Mouse (Mus musculus) T-helper 2 cell (primary cell): ENCODE results near the gene Il12rb1.

Experiments used
- in situ Hi-C: fragments of 300-600 bp; cut with MboI, MseI; formaldehyde crosslinking; loops from one replicate; pipeline ENCODE4 v1.15.1; 2025; ENCODE audit warnings: high pct_unique_total_duplicates

Gene Il12rb1

DNA sequence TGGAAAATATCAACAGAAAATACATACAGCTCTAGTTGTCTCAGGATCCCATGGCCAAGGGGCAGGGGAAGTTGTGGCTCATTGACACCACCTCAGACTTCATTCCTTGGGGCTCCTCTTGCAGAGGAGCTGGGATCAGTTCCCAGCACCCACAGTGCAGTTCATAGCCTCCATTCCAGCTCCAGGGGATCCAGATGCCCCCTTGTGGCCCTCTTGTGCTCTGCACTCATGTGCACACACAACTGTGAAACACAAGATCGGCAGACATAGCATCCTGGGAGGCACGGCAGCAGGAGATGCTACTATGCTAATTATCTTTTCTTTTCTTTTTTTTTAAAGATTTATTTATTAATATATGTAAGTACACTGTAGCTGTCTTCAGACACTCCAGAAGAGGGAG lies 18.8 kb downstream of the Il12rb1 start:
- in situ Hi-C loops = no loop called here

DNA sequence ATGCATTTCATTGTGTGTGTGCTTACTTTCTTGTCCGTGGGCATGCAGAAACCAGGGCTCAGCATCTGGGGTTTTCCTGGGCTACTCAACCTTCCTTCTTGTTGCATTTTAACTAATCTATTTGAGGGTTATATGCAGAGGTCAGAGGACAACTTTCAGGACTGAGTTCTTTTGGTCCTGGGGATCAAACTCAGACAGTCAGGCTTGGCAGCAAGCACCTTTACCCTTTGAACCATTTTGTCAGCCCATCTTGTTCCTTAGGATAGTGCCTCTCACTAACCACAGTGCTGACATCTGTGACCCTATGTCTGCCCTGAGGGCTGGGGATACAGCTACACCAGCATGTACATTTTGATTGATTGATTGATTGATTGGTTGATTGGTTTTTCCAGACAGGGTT lies 19.5 kb downstream of the Il12rb1 start:
- in situ Hi-C loops = no loop called here

DNA sequence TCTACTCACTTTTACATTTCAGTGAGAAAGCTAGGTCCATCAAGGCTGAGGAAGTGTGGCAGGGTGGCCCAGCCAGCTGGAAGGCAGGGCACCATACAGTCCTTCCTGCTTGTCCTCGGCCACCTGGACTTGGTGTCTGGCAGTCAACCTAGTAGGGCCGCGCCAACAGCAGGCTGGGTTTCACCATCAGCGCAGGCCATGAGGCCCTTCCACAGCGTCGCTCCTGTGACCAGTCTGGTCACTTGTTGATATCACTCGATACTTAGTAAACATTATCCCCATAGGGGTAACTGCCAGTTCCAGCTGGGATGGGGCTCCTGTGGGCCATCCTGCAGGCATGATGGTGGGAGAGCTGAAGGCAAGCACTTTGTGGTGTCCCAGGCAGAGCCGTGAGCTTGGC lies 23.3 kb downstream of the Il12rb1 start:
- in situ Hi-C loops = loop anchor here (10.0 kb wide), 1 partner anchor 57 kb away; the partner anchor contains the start of gene Pik3r2

DNA sequence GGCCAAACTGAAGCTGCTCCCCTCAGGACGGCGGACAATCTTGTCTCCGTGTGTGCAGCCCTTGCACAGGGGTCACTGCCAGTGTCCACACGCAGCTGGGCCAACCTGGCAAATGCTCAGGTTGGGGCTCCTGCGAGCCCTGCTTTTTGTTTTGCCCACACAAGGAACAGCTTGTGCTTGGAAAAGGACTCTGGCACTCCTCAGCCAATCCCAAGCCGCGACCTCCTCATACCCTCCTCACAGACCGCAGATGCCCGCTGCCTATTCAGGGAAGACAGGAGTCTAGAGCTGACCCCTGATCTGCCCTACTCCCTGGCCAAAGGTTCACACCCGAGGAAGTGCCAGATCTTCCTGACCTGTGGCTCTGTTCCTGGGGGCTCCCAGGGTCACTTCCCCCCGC lies 24.1 kb downstream of the Il12rb1 start:
- in situ Hi-C loops = loop anchor here (10.0 kb wide), 1 partner anchor 58 kb away; the partner anchor contains the start of gene Pik3r2

DNA sequence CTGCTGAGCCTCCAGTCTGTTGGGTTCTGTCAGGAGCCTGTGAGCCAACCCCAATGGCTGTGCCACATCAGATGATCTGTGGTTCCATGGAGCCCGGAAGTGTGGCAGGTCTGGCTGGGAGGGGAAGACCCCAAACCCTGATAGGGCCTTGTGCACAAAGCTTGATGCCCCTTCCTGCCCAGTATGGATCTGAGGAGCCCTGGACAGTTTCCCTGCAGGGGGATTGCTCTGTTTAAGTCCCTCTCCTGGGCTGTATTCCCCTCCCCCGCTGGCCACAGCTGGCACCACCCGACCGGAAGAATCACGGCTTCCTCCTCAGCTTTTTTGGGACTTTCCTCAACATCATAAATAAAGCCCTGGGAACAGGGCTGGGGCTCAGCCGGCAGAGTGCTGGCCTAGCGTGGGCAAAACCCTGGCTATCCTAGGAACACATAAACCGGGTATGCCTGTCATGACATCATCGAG lies 24.8 kb downstream of the Il12rb1 start:
- in situ Hi-C loops = loop anchor here (10.0 kb wide), 1 partner anchor 58 kb away; the partner anchor contains the start of gene Pik3r2

DNA sequence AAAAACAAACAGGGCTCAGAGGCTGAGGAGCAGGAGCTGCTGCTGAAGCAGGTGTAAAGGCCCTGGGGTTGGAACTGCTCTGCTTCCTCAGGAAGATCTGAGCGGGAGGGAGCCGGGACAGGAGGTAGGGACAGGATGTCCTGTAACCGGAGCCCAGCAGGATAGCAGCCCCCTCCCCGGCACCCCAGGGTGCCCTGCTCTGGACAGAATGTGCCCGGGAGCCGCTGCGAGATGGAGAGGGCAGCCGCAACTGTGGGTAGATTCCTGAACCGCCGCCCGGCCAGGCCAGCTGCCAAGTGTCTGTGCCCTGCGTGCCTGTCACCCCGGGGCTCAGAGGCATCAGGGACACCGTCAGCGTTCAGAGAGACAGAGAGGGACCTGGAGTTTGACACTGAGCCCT lies 25.3 kb downstream of the Il12rb1 start:
- in situ Hi-C loops = loop anchor here (10.0 kb wide), 1 partner anchor 59 kb away; the partner anchor contains the start of gene Pik3r2

DNA sequence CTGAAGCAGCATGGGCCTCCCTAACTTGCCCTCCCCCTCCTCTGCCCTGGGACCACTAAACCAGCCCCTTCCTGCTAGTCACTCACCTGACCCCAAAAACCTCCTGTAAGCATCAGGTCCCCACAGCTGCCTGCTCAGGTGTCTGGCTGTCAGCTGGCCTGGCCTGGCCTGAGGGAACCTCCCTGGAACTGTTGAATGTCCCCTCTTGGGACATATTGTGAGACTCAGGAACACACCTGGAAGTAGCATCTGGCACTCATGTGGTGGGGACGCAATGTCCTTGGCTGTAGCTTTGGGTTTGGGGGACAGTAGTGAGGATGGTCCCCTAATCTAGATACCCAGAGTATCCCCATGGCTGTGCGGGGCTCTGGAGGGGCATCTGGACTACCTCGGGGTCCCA lies 25.8 kb downstream of the Il12rb1 start:
- in situ Hi-C loops = loop anchor here (10.0 kb wide), 1 partner anchor 59 kb away; the partner anchor contains the start of gene Pik3r2

DNA sequence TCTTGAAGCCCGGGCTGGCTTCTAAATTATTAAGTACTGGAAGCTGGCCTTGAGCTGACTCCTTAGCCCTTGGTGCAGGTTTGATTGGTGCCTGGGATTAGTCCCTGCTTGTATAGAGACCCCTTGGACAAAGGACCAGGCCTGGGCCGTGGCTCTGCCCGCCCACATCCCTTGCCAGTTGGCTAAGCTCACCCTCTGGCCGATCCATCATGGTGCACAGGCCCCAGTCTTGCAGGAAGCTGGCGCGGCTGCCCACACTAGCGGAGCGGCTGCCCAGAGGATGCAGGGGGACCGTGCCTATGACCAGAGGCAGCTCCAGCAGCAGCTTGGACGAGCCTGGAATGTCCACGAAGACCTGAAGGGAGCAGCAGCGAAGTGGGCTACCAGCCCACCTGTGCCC lies 28.4 kb downstream of the Il12rb1 start:
- in situ Hi-C loops = loop anchor here (10.0 kb wide), 1 partner anchor 62 kb away; the partner anchor contains the start of gene Pik3r2

DNA sequence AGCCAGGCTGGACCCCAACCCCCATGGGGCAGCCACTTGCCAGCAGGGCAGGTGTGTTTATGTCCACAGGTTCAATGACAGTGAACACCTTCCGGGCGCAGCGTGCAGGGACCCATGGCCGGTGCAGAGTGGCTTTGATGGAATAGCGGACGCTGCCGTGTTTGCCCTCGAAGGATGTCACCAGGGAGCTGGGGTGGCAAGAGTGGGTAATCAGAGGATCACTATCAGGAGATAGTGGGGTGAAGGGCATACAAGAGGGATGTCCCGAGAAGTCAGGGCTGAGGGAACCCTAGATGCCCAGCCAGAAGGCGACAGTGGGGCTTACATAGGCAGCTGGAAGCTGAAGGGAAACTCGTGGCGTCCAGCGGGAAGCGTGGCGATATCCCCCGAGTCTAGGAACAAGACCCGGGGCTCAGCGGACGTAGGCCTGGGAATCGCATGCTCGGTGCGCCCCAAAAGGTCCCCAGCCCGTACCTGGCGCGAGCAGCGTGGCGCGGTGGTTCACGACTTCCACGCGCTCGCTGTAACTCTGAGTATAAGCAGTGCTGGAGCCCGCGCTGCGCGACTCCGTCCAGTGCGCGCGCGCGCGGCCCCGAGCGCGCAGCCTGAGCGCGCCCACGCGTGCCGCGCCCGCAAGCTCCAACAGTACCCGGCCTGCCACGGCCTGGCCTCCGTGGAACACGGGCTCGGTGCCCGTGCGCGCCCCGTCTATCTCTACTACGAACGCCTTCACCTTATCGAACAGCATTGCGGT lies 30.6 kb downstream of the Il12rb1 start:
- in situ Hi-C loops = loop anchor here (10.0 kb wide), 1 partner anchor 64 kb away; the partner anchor contains the start of gene Pik3r2

DNA sequence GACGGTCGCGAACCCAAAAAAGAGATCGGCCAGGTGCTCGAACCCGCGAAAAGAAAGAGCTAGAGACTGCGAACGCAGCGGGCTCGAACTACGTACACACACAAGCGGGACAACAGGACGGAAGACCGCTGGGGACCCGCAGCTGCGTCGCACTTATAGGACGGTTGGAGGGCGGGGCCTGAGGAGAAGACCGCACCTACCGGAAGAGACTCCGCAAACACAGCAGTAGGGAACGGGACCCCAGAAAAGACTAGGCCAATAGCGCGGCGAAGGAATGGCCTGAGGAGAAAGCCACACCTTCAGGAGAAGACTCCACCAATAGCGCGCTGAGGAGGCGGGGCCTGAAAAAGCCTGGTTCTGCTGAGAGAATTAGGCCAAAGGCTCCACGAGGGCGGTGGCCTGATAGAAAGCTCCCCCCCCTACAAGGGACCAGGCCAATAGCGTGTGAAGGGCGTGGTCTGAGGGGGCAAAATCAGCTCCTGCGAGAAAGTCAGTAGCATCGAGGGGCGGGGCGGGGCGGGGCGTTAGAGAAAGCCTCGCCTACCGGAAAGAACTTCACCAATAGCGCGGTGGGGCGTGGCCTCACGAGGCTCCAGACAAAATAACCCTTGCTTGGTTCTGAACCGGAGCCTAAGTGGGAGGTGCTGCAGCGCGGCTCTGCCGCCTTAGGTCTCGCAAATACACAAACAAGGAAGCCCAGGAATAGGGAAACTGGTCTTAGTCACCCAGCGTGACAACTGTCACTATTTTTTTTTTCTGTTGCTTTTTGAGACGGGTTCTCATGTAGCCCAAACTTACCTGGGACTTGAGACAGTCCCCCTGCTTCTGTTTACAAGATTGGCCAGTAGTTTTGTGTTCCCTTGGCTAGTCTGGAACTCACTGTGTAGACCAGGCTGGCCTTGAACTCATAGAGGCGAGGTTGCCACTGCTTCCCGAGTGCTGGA lies 31.4 kb downstream of the Il12rb1 start, which contains the start of gene Arrdc2:
Gene Arrdc2, minus strand, starts transcription at position 313 of the 944 bp plus-strand sequence.
- in situ Hi-C loops = loop anchor here (10.0 kb wide), 1 partner anchor 65 kb away; the partner anchor contains the start of gene Pik3r2

DNA sequence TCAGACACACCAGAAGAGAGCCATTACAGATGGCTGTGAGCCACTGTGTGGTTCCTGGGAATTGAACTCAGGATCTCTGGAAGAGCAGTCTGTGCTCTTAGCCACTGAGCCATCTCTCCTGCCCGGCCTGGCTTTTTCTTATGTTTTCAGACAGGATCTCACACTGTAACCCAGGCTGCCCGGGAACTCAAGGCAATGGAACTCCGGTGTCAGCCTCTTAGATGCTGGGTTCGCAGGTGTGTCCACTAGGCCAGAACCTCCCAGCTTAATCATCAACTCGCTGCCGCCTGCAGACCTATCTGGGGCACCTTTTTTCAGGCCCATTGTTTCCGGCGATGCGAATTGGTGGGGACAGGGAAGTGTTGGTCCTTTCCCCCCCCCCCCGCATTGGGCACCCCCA lies 32.3 kb downstream of the Il12rb1 start:
- in situ Hi-C loops = no loop called here

DNA sequence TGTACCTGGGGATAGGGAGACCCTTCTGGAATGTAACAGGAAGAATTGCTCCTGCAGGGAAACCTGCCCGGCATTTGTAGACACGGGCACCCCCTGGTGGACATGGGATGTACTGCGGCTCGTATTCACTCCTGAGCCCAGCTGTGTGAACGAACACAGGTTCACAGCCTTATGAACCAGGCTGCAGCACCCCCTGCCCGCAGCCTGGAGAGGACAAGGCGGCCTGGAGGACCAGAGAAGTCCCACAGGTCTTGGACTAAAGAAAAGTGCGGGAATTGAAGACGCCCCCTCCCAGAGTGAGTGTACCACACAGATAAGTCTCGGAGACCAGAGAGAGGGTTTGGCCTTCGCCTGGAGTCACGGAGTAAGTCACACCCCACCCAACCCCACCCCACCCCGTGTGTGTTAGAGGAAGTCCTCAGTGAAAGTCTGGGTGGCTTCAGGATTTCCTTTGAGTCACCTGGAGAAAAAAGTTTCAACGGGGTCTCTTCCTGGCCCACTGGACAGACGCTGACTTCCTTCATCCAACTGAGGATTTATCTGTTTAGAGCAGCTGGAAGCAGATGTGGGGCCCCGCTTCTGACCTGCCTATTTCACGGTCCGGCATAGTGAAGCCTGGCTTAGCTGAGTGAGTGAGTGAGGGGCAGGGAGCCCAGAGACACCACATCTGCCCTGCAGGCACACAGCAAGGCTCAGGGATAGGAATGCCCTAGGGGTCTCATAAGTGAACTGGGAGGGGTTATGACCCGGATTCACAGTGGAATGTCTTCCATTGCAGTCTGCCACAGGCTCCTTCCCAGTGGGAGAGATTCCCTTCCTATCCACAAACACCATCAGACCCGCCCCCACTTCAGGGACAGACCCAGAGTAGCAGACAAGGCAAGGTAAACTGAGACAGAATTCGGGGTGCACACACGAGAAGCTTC lies 33.2 kb downstream of the Il12rb1 start:
- in situ Hi-C loops = no loop called here

DNA sequence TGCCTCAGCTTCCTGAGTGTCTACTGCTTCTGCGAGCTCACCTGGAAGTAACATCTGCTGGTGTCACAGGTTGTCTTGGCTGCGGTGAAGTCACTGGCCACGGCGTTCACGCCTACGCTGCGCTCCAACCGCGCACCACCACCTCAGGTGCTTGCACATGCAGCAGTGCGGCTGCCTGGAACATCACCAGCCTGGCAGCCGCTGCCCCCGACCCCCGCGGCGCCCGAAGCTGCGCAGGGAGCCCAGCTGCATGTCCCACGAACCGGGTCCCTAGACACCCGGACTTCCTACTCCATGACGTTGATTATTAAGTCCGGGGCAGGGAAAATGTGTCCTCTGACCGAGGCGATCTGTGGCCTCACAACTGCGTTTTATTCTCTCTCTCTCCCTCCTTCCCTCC lies 34.2 kb downstream of the Il12rb1 start:
- in situ Hi-C loops = no loop called here

DNA sequence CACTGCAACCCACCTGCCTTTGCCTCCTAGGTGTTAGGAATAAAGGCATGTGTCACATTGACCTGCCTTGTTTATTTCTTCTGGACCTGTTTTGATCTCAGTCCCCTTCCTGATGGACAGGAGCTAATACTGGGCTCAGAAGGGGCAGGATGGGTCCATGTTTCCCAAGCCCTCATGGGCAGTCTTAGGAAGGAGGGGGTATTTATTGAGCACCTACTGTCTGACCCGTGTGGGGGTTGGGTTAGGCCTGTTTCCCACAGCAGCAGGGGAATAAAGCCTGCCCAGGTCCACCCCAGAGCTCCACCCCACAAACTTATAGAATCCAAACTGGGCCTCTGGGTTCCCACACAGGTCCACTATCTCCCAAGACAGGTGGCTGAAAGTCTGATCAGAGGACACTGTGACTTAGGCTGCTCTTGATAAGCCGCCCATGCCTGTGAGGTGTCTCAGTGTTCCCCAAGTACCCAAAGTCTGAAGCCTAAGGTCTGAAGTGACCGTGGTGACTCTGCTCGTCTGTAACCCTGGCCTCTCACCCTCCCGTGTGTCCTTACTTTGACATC lies 35.0 kb downstream of the Il12rb1 start:
- in situ Hi-C loops = no loop called here

DNA sequence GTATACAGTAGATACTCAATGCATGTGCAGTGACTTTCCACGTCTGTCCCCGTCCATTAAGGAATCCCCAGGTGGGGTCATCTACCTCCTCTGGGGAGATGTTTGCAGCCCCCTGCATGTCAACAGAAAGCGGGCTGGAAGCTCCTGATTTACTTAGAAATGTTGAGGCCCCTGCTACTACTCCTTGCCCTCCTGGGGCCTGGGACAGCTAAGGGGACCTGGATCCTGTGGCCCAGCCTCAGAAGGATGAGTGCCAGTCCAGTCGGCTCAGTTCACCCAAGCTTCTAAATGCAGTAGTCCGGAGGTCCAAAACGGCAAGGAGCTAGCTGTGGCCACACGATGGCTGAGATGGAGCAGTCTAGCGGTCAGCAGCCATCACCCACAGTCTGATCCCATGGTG lies 35.7 kb downstream of the Il12rb1 start:
- in situ Hi-C loops = no loop called here

DNA sequence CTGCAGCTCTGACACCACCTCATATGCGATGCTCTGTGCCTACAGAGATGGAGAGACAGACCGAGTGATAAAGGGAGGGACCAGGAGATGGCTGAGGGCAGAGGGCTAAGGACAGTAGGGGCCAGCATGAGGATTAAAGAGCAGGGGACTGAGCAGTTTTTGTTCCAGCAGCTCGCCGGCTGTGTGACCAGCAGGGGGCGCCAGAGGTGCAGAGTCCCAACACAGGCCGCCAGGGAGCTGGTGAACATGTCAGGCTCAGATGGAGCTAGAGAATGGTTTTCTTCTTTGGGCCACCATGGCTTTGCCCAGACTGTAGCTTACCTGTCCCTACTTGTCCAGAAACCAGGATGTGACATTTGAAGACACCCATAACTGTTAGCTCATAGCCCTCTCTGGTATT lies 36.3 kb downstream of the Il12rb1 start:
- in situ Hi-C loops = no loop called here

DNA sequence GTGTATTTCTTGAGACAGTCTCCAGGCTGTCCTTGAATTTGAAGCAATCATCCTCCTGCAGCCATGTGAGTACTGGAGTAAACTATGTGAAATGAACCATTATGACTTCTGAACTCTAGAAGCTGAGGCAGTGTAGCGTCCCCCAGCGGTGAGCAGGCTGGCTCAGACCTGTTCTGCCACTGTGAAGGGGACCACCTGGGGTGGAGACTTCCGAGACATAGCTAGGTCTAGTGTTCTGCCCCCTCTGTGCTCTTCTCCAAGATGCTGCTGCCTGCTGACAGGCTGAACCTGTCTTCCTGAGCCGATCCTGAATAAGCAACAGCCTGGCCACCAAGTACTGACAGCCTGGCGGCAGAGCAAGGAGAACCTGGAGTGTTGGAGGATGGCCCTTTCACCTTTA lies 36.9 kb downstream of the Il12rb1 start:
- in situ Hi-C loops = no loop called here

DNA sequence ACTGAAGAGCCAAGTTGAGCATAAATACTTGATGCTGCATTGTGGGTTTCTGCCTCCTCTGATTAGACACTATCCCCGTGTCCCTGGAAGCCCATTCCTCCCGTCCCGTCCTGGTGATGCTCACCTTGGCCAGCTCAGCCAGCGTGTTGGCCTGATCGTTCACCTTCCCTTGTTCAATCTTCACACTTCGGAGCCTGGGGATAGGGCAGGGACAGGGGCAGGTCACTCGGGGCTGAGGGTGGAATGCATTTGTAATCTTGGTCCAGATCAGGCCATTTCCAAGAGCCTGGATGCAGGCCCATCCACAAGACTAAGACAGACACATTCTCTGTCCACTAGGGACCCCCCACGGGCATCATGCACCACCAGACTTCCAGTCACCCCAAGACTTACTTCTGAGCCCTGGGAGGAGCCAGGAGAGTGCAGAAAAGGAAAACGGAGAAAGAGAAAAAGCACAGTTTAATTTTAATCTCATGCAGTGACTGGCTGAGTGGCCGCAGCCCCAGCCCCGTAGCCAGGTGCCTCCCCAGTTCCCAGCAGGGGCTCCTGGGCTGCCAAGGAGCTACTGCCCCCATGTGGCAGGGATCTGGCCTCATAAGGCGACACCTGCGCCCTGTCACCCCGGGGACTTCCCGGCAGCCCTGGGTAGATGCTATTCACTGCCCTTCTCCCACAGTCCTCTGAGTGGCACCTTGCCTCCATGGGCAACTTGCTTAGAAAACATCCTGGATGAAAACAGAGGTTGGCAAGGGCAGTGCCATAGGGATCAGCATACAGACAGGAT lies 38.3 kb downstream of the Il12rb1 start:
- in situ Hi-C loops = no loop called here

DNA sequence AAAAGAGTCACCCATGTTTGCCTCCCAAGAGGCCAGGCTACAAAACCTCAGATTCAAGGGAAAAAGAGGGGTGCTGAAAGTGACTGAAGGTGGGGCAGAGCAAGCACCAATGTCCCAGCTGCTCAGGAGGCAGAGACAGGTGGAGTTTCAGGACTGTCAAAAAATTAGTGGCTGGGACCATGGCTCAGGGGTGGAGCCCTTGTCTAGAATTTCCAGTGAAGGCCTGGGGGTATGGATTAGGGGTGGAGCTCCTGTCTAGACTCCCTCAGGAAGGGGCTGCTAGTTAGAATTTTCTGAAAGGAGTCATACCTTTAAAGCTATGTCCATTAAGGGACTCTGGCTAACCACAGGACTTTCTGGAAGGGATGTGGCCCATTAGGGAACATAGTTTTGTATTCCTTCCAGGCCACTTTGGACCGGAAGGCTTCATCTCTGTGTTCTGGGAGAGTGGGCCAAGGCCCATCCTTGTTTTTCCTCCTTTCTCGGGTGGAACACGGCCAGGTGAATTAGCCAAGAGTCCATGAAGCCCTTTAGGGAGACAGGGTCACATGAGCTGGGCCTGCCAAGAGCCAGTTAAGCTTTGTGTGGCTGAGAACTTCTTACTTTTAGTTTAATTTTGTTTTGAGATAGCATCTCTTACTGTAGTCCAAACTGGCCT lies 41.2 kb downstream of the Il12rb1 start:
- in situ Hi-C loops = no loop called here
